Mouse (Mus musculus) myocyte (in vitro differentiated cells): ENCODE results near the gene Cd300e. TPM values are rescaled to one million over a fixed set of nuclear protein-coding genes. Genes with fewer than 3 reads are reported as not detected.

Experiments
- H3K27me3 ChIP-seq: one replicate; pipeline ENCODE4 v1.6.1; 2011; ENCODE audit not compliant: control insufficient read depth, insufficient read depth, insufficient read length
- H3K36me3 ChIP-seq: one replicate; pipeline ENCODE4 v1.6.1; 2011; ENCODE audit not compliant: control insufficient read depth, insufficient read depth
- H3K4me2 ChIP-seq: one replicate; pipeline ENCODE4 v1.6.1; 2011; ENCODE audit warnings: low read depth, control low read depth
- H3K4me3 ChIP-seq: one replicate; pipeline ENCODE4 v1.5.1; 2011; ENCODE audit warnings: mild to moderate bottlenecking, control low read depth, moderate library complexity
- H3K79me2 ChIP-seq: one replicate; pipeline ENCODE4 v1.6.1; 2011; ENCODE audit not compliant: control insufficient read depth, insufficient read depth
- H3ac ChIP-seq: one replicate; pipeline ENCODE4 v1.6.1; 2011; ENCODE audit not compliant: control insufficient read depth, insufficient read length
- CEBPB ChIP-seq: IDR thresholded peaks from 2 replicates; pipeline ENCODE4 v1.6.1; 2011; ENCODE audit warnings: mild to moderate bottlenecking, moderate library complexity; ENCODE audit not compliant: poor library complexity, insufficient read depth, severe bottlenecking
- E2F4 ChIP-seq: IDR thresholded peaks from one replicate; pipeline ENCODE4 v1.6.1; 2011; ENCODE audit warnings: mild to moderate bottlenecking, control low read depth, moderate library complexity; ENCODE audit not compliant: insufficient read depth
- MAX ChIP-seq: IDR thresholded peaks from one replicate; pipeline ENCODE4 v1.6.1; 2011; ENCODE audit warnings: low read depth, mild to moderate bottlenecking, control low read depth
- MYOD1 ChIP-seq, 3 experiments: IDR thresholded peaks; one replicate each; pipeline ENCODE4 v1.6.1; 2011; ENCODE audit warnings: control low read depth in 2 of 3, low read depth in 2 of 3, mild to moderate bottlenecking in 2 of 3, moderate library complexity in 1 of 3; ENCODE audit not compliant: insufficient read length in 2 of 3, control insufficient read depth in 1 of 3
- MYOG ChIP-seq, 3 experiments: IDR thresholded peaks; one replicate each; pipeline ENCODE4 v1.6.1; 2011; ENCODE audit warnings: control low read depth in 2 of 3, low read depth in 2 of 3, mild to moderate bottlenecking in 2 of 3; ENCODE audit not compliant: insufficient read length in 2 of 3, control insufficient read depth in 1 of 3, insufficient read depth in 1 of 3
- POLR2A ChIP-seq: IDR thresholded peaks from one replicate; pipeline ENCODE4 v1.6.1; 2011; ENCODE audit warnings: low read depth, mild to moderate bottlenecking, control low read depth, moderate library complexity; ENCODE audit not compliant: insufficient read length
- POLR2AphosphoS2 ChIP-seq: IDR thresholded peaks from one replicate; pipeline ENCODE4 v1.6.1; 2011; ENCODE audit warnings: low read depth, control low read depth; ENCODE audit not compliant: insufficient read length
- REST ChIP-seq: IDR thresholded peaks from one replicate; pipeline ENCODE4 v1.6.1; 2011; ENCODE audit warnings: mild to moderate bottlenecking, control low read depth, moderate library complexity; ENCODE audit not compliant: insufficient read depth, insufficient read length
- SRF ChIP-seq: IDR thresholded peaks from one replicate; pipeline ENCODE4 v1.6.1; 2011; ENCODE audit warnings: low read depth; ENCODE audit not compliant: control insufficient read depth, insufficient read length
- TCF12 ChIP-seq: IDR thresholded peaks from one replicate; pipeline ENCODE4 v1.6.1; 2011; ENCODE audit warnings: mild to moderate bottlenecking, control low read depth; ENCODE audit not compliant: poor library complexity, insufficient read depth, severe bottlenecking
- TCF3 ChIP-seq: IDR thresholded peaks from one replicate; pipeline ENCODE4 v1.6.1; 2011; ENCODE audit warnings: low read depth, control low read depth; ENCODE audit not compliant: insufficient read length
- USF1 ChIP-seq: IDR thresholded peaks from one replicate; pipeline ENCODE4 v1.6.1; 2011; ENCODE audit warnings: low read depth, mild to moderate bottlenecking, control low read depth, moderate library complexity
- polyA plus RNA-seq: library from polyadenylated mRNA; unstranded; fragments of >200 nt; fragmentation: generic; extraction: Trizol; gene quantifications from one replicate; pipeline ENCODE4 v1.2.1, GENCODE M21; 2012; ENCODE audit warnings: missing spikeins

Cd300e gene
- polyA plus RNA-seq, 1 experiment: not detected

DNA sequence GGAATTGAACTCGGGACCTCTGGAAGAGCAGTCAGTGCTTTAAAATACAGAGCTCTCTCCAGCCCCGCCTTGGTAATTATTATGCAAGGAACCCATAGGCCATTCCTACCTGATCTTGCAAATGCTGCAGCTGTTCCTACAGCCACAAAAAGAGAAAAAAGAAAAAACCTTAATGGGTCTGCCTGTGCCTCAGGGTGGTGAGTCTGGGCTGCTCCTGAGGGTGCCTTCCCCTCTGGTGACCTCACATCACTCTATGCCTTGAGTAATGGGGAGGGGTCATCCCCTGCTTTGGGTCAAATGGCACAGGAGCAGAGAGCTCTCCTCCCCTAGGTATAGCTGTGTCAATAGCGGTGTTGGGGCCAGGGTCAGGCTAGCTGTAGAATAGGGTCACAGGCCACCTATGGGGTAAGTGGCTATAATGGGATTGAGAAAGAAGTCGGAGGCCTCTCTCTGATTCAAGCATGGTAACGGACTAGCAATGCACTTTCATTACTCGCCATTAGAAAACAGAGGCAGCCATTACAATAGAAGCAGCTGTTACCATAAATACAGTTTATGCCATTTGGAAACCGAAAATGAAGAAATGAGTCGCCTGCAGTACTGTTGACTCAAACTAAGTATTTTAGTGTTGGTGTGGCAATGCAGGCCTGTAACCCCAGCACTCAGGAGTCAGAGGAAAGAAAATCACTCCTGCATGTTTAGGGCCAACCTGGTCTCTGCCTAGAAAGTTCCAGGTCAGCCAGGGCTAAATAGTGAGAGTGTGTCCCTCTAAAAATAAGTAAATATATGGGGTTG, 43.0 kb upstream of the Cd300e start:
- H3ac ChIP-seq: no peak overlapping the region
- no peak overlapping the region for H3K4me2 ChIP-seq
- no peak overlapping the region for H3K4me3 ChIP-seq
- no peaks in the 10 kb centered on the region for H3K36me3 ChIP-seq
- TF ChIP-seq CEBPB: no peak
- no peaks in the 10 kb centered on the region for H3K79me2 ChIP-seq
- H3K27me3 ChIP-seq: no peaks in the 10 kb centered on the region

DNA sequence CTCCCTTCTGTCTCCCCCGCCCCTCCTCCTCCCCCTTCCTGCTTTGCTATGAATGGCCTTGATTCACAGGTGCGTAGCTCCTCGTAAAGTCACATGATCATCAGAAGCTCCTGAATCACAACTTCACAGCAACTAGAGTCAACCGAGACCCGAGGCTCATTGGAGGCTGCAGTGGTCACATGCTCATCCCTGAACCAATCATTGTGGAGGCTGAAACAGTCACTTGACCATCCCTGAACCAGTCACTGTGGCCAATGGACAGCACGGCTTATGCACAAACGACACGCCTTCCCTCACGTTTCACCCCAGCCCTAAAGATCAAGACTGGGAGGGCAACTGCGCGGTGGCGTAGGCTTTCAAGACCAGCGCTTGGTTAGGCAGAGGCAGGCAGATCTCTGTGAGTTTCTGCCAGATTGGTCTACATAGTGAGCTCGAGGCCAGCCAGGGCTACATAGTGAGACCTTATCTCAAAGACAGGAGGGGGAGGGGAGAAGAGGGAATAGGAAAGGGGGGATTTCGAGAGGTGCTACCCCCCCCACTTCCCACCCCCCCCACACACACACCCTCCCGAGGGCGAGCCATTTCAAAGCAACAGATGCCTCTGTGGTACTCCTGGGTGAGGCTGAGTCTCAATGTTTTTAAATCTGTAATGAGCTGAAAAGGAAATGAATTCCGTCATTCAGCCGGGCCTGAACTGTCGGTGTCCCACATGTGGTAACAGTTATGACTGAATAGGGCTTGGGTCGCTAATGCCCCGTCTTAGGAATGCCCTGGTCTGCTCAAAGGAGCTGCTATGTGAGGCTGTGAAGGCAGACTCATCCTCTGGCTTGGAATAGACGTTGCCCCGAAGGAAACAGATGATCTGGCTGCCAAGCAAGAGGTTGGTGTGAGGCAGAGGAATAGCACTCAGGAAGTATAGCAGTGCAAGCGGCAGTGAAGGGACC, 41.8 kb upstream of the Cd300e start:
- H3K4me2 ChIP-seq: no peak overlapping the region

DNA sequence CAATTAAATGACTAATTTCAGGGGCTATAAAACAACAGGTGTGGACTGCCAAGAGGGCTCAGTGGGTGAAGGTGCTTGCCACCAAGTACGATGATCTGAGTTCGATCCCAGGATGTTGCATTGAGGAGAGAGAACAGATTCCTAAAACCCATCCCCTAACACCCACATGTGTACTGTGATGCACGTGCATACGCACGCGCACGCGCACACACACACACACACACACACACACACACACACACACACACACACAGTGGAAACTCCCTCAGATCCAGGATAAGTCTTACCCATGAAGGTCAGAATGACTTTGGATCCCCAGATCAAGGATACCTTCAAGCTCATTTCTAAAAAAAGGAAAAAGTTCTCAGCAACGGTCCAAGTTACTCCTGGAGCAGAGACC, 40.1 kb upstream of the Cd300e start:
- TF ChIP-seq MAX (no peak), TCF3 (no peak), SRF (no peak), CEBPB (no peak), POLR2AphosphoS2 (no peak), USF1 (no peak), E2F4 (no peak), POLR2A (no peak), MYOD1 (IDR thresholded peaks at IDR 0.05; ENCODE audit: control insufficient read depth in 1 of 3, insufficient read length in 2 of 3, low read depth in 2 of 3) (no peak), MYOG (IDR thresholded peaks at IDR 0.05; ENCODE audit: control insufficient read depth in 1 of 3, insufficient read depth in 1 of 3, insufficient read length in 2 of 3, low read depth in 2 of 3) (no peak), REST (no peak), TCF12 (no peak)
- H3K4me3 ChIP-seq: no peak overlapping the region
- no peak overlapping the region for H3ac ChIP-seq
- H3K4me2 ChIP-seq: no peak overlapping the region
- no peaks in the 10 kb centered on the region for H3K36me3 ChIP-seq
- H3K27me3 ChIP-seq: no peaks in the 10 kb centered on the region
- no peaks in the 10 kb centered on the region for H3K79me2 ChIP-seq

More for the DNA sequence above, 41.8 kb upstream of the Cd300e start:
- Histone ChIP-seq H3K4me3 (no peak overlapping the region), H3K79me2 (no peaks in the 10 kb centered on the region), H3ac (no peak overlapping the region), H3K27me3 (no peaks in the 10 kb centered on the region), H3K36me3 (no peaks in the 10 kb centered on the region)
- TF ChIP-seq CEBPB (no peak), MAX (no peak), SRF (no peak), TCF3 (no peak), MYOD1 (IDR thresholded peaks at IDR 0.05; ENCODE audit: control insufficient read depth in 1 of 3, insufficient read length in 2 of 3, low read depth in 2 of 3) (no peak), E2F4 (no peak), TCF12 (no peak), POLR2AphosphoS2 (no peak), USF1 (no peak), REST (no peak), POLR2A (no peak), MYOG (IDR thresholded peaks at IDR 0.05; ENCODE audit: control insufficient read depth in 1 of 3, insufficient read depth in 1 of 3, insufficient read length in 2 of 3, low read depth in 2 of 3) (no peak)

DNA sequence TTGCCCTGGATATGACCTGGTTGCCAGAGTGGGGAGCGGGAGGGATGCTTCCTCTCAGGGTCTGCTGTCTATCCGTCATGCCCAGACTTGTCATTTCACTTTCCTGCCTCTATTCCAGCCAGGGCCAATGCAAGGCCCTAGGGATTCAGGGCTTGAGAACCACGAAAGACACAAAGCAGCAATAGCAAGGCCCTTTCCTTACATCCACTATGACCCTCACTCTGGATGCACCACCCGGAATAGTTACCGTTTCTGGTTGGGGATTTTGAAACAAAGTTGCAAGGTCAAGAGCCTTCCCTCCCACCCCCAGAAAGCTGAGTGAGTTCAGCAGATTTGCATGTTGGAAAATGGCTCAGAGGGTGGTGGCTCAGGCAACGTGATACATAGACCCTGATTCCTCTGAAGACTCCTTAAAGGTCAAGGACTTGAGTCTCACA, 39.7 kb upstream of the Cd300e start:
- no peaks in the 10 kb centered on the region for H3K27me3 ChIP-seq
- H3K4me3 ChIP-seq: no peak overlapping the region
- H3K4me2 ChIP-seq: no peak overlapping the region
- H3ac ChIP-seq: no peak overlapping the region
- TF ChIP-seq MAX (no peak), SRF (no peak), POLR2A (no peak), USF1 (no peak), TCF12 (no peak), REST (no peak), E2F4 (no peak), CEBPB (no peak), TCF3 (no peak), MYOD1 (IDR thresholded peaks at IDR 0.05; ENCODE audit: control insufficient read depth in 1 of 3, insufficient read length in 2 of 3, low read depth in 2 of 3) (no peak), MYOG (IDR thresholded peaks at IDR 0.05; ENCODE audit: control insufficient read depth in 1 of 3, insufficient read depth in 1 of 3, insufficient read length in 2 of 3, low read depth in 2 of 3) (no peak), POLR2AphosphoS2 (no peak)
- H3K36me3 ChIP-seq: no peaks in the 10 kb centered on the region
- no peaks in the 10 kb centered on the region for H3K79me2 ChIP-seq
